Mouse (Mus musculus) cerebellum, adult 2 months (tissue): ENCODE results near the gene Asap2.

ENCODE experiments used
- CTCF ChIP-seq: fragments of 200-500 bp; IDR thresholded peaks from 2 replicates; pipeline ENCODE4 v1.5.1; 2011; ENCODE audit warnings: low read depth, mild to moderate bottlenecking, control low read depth, low read length, moderate library complexity, borderline replicate concordance; ENCODE audit not compliant: insufficient read depth
- POLR2A ChIP-seq: fragments of 200-500 bp; IDR thresholded peaks from 2 replicates; pipeline ENCODE4 v1.6.1; 2011; ENCODE audit warnings: low read length, control low read depth, borderline replicate concordance; ENCODE audit not compliant: insufficient read depth

- TF ChIP-seq CTCF (no peak), POLR2A (no peak)
These were observed 201.3 kb downstream of the Asap2 start for GRCm38 (mm10) chr12:21191546-21191945.
